Mouse (Mus musculus) ES-E14 (cell line): ENCODE measurements around the gene Zmynd11.

Source experiments
- HCFC1 ChIP-seq: IDR thresholded peaks from 2 replicates; pipeline ENCODE4 v1.6.1; 2012; ENCODE audit warnings: low read length, inconsistent platforms, borderline replicate concordance; ENCODE audit not compliant: insufficient read depth
- ZC3H11A ChIP-seq: IDR thresholded peaks from 2 replicates; pipeline ENCODE4 v1.6.1; 2012; ENCODE audit warnings: low read depth, mild to moderate bottlenecking, inconsistent platforms, low read length, borderline replicate concordance
- ZNF384 ChIP-seq: IDR thresholded peaks from 2 replicates; pipeline ENCODE4 v1.6.1; 2012; ENCODE audit warnings: low read depth, low read length, inconsistent platforms

DNA sequence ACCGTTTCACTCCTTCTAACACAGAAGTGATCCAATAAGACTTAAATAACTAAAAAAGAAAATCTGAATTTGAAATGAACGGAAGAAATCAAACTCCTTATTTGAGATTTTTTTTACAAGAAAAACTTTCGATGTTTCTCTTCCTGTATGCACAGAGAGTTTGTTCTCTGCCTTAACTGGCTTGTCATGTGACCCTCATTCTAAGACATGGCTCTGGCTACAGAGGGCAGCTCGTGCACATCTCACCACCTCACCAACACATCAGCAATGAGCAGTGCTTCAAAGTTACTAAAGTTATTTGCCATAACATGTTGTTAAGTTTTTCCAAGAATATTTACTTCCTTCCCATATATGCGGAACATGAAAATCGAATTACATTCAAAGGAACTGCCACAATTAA is 70.5 kb downstream of the Zmynd11 start:
- TF ChIP-seq HCFC1, result no peak
- TF ChIP-seq ZC3H11A, result no peak
- no peak for TF ChIP-seq ZNF384
